Mouse (Mus musculus): ENCODE data around the gene Gsk3a. TPM values are rescaled to one million over a fixed set of nuclear protein-coding genes. Genes with fewer than 3 reads are reported as not detected.

Gsk3a gene
- total RNA-seq, 2 experiments from 2014 or later = 195 to 200 TPM

DNA sequence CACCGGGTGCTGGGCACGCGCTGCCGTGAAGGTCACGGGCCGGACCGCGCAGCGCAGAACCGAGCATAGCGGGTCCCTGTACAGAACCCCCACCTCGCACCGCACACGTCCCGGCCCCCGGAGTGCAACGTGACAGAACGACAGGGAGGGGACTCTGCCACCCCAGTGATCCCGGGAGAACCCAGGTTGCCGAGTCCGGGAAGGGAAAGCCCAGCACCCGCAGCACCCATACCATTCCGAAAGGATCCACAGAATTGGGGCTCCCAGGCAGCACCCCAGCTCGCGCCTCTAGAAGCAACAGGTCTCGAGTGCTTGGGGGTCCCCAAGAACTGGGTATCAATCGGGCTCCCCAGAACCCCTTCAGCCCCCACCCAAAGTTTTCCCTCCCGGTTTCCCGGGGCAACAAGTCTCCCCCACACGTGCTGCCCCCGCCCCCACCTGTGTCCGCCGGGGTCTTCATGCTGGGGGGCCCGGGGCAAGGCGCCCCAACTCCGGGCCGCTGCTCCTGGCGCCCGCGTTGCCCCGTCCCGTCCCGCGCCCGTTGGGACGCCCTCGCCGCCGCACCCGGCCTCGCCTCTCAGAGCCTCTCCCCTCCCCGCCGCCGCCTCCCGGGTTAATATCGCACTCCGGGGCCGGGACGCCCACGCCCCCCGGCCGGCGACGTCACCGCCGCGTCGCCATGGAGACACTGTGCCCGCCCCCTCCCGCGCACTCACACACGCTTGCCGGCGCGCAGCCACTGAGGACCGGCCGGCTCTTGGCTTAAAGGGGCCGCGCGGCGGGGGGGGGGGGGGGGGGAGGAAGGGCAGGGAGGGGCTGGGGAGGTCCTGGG lies 12.7 kb upstream of the Gsk3a start, which contains the start of gene Erf:
Gene Erf, minus strand, starts transcription at position 621 of the 832 bp plus-strand sequence.
- peak; percentile 94 to 96 for DNase-seq (ENCODE audit: extremely low spot score in 1 of 2, low spot score in 1 of 2)

DNA sequence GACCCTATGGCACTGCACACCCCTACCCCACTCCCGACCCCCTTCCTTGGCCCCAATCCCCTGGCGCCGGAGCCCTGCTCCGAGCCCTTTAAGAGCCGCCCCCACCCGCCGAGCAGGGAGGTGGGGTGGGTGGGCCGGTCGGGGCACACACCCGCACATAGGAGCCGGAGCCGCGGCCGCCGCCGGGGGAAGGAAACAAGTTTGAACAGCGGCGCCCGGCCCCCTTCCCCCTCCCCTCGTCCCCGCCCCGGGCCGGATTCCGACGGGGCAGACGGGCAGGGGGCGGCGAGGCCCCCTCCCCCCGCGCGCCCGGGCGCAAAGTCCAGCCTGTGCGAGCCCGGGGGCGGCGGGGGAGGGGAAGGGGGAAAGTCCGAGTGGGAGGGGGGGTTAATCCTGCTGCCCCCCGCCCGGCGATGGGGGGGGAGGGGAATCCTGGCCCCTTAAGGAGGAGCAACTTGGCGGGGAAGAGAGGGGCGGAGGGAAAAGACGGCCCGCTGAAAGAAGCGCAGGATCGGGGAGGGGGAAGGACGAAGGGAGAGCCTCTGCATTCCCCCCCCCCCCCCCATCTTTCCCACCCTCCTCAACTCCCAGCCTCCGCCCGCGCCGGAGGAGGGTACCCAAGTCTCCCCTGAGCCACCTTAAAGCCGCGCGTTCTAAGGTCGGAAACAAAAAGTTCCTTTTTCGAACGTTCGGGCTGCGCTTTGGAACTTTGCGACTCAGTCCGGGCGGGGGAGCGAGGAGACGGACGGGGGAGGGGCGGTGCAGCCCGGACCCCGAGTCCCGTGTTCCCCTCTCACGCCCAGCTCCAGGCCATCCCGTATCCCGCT lies 11.9 kb upstream of the Gsk3a start:
- DNase-seq (ENCODE audit: extremely low spot score in 1 of 2, low spot score in 1 of 2) = peak in 1 of 2 experiments; percentile 54

DNA sequence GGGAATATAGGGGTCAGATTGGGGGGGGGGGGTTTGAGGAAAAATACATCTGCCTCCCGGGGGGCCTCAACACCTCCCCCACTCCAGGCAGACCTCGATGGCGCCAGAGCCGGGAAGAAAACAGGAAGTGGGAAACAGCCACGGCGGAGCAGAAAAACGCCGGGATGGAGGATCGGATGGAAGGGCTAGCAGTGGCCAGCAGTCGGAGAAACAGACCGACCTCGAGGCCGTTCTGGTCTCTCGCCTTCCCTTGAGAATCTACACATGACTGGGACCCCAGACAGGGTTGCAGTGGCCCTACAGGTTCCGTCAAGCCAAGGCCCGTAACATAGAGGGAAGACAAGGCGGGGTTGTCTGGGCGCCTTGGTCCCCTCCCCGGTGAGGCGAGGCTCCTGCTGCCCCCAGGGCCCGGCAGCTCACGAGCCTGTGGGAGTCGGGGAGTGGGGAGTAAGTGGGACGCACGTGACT lies 11.2 kb upstream of the Gsk3a start:
- no peak for DNase-seq (ENCODE audit: extremely low spot score in 1 of 2, low spot score in 1 of 2)

DNA sequence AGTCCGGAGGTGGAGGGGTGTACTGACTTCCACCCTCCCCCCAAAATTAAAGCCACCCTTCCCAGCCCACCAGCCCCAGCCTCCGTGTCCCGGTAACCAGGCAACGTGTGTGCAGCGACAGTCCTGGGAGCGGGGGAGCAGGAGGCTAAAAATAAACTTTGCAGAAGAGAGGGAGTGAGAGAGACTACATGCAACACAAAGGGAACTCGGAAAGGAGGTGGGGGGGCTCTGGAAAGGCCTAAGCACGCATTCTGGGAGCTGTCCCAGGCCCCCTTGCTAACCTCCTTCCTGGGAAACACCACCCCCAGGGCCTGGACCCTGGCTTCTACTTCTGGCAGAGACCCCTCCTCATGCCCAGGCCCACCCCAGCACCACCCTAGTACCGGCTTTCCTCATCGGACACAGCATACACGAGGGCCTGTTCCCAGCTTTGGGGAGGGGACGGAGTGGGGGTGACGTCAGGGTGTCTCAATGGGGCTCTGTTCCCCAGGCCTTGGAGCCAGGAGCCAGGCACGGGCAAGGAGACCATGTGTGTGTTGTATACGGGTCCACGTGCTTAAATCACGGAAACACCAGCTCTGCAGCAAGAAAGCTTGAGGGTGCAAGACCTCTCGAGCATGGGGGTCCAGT lies 10.5 kb upstream of the Gsk3a start:
- peak; percentile 52 to 64 for DNase-seq (ENCODE audit: extremely low spot score in 1 of 2, low spot score in 1 of 2)

DNA sequence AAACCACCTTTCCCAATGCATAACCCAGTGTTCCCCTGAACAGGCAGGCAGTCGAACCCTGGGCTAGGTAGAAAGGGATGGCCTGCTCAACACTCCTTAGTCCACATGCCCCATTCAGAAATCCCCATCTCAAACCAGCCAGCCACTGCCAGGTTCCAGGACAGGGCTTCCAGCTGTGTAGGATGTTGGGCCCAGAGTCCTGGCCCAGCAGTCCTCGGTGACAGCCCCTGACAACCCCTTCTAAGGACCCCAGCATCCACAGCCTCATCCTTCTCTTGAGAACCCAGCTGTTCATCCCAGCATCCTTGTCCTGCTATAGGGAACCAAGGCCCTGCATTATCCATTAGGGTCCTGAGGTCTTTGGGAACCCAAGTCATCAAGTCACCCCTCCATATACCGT lies 9.8 kb upstream of the Gsk3a start:
- no peak for DNase-seq (ENCODE audit: extremely low spot score in 1 of 2, low spot score in 1 of 2)

DNA sequence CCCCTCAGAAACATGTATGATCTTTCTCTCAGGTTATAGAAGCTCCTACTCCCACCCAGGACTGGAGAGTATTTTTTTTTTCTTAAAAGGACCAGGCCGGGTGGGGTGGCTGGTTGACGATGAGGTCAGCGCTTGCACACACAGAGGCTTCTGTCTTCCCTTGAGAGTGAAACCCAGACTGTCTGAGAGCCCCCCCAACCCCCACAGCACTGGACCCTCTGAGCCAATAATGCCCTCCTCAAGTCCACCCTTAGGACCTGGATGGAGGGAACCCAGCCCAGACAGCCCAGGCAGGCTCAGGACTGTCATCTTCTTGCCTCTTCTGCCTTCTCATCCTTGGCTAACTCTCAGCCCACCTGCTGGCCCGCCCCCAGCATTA lies 9.1 kb upstream of the Gsk3a start:
- DNase-seq (ENCODE audit: extremely low spot score in 1 of 2, low spot score in 1 of 2) = no peak

DNA sequence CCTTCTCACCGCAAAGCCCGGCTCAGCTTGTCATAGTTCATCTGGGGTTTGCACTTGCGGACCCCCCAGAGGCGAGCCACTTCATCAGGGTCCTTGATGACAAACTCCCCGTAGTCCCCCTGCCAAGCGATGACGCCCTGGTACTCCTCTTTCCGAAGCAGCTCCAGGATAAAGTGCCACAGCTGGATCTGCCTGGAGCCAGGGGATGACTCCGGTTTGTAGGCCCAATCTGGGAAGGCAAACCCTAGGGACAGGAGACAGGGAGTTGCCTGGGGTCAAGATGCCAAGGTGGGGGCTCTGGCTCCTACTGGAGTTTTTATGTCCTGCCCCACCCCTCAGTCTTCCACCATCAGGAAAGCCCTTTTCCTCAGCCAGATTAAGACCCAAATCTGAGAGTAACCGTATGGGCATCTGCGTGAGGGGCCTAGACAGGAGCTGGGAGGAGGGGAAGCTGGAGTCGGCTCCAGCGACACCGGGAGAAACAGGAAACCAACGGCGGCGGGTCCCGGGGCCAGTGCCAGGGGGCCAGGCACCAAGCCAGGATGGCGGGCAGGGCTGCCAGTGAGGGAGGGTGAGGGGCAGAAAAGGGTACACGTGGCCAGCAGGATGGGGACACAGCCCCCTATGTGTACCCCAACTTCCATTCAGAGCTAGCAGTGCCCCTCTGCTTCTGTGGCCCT lies 8.6 kb upstream of the Gsk3a start:
- DNase-seq (ENCODE audit: extremely low spot score in 1 of 2, low spot score in 1 of 2) = peak; percentile 72 to 75

DNA sequence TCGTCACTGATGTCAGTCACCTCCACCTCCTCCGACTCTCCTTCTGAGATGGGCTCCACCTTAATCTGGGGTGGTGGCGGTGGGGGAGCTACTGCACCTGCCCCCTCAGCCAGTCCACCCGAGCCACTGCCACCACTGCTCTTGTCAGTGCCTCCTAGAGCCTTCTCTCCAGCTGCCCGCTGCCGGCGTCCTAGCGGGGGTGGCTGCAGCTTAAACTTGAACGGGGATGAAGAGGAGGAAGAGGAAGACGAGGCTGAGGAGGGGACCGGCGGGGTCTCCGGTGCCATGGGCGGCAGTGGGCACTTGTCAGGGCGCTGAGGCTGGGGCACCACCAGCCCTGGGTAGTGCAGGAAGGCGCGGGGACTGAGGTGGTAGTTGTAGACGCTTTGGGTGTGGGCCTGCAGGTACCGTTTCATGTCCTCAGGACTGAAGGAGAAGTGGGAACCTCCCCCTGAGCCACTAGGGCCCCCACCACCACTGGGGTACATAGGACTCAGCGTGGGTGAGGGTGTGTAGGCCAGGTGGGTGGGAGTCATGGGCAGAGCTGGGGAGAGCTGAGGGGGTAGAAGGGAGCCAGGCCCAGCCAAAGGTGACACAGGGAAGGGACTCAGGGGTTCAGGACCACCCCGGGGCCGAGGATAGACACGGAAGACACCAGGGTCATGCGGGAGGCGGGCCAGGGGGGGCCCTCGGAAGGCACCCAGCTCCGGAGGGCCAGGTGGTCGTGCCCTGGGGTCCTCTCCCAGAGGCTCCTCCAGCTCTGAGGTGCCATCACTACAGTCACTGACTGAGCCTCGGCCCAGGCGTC lies 7.1 kb upstream of the Gsk3a start:
- no peak for DNase-seq (ENCODE audit: extremely low spot score in 1 of 2, low spot score in 1 of 2)

DNA sequence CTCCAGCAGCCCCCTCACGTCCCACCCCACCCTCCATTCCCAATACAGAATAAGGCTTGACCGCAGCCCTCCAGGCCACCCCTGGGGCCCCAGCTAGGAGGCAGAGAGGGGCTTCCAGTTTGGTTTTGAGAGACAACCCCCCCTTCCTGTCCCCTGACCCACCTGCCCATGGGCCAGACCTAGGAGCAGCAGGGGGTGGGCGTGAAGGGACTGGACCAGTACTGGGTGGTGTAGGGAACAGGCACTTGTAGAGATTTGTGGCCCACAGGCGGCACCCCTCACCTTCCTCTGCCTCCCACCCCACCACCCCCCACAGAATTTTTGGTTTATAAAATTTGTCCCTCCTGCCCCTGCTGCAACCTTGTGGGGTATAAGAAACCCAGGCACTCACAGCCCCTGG lies 5.7 kb upstream of the Gsk3a start:
- DNase-seq (ENCODE audit: extremely low spot score in 1 of 2, low spot score in 1 of 2) = no peak

DNA sequence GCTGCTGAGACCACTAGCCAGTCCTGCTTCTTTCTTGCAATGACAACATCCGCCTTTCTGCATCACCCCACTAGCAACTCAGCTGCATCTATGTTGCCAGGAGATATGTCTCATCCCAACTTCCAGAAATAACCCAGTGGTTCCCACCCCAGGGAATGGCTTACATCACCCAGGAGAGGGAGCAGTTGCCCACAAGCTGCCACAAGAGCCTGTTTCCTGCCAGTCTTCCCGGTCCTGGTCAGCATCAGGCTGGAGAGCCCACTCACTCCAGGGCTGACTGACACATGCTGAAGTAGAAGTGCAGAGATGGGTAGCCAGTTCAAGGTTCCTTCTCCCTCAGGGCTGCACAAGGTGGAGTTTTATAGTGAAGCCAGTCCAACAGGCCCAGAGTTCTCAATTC lies 3.4 kb upstream of the Gsk3a start:
- peak in 1 of 2 experiments; percentile 58 for DNase-seq (ENCODE audit: extremely low spot score in 1 of 2, low spot score in 1 of 2)

DNA sequence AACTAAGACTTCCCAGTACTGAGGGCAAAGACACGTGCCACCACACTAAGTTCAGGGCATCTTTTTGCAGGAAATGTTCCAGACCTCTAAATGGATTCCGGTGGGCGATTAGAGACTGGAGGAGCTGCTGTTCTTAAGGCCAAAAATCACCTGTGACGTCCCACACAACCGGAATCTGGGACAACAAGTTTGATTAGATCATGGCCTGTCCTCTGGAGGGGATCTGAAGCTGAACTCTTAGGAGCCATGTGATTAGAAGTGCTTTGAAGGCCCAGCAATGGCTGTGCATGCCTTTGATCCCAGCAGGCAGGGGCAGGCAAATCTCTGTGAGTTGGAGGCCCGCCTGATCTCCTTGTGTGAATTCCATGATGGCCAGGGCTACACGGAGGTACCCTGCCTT lies 3.0 kb upstream of the Gsk3a start:
- no peak for DNase-seq (ENCODE audit: extremely low spot score in 1 of 2, low spot score in 1 of 2)

DNA sequence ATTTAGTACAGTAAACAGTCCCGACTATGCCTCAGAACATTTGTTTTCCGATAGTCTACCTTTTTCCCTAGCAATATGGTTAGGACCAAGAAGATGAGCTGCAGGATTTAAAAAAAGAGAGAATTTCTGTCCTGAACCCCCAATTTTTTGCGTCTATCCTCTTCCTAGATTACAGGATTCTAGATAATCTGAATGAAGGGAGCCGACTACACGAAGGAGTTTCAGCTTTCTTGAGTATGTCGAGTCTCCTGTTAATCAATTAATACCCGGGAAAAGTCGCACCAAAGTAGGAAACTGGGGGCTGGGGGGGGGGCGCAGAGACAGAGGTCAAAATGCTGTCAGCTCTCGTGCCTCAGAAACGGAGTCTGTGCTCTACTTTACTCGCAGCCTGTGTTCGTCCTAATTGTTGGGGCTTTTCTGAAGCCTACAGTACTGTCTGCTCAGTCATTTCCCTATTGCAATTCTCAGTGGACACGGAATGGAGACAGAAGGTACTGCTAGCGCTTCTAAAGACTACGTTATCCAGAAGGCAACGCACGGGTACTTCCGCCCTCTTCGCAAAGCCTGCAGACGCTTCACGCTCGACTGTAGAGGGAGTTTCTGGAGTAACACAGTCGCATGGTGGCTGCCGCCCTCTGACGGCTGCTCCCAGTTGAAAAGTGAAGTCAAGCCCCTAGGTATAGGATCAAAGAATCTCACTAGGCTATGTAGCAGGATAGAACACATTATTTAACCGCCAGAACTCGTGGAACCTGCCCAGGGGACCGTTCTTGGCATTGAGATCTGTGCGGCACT lies 1.4 kb upstream of the Gsk3a start:
- peak in 1 of 2 experiments; percentile 69 for DNase-seq (ENCODE audit: extremely low spot score in 1 of 2, low spot score in 1 of 2)

DNA sequence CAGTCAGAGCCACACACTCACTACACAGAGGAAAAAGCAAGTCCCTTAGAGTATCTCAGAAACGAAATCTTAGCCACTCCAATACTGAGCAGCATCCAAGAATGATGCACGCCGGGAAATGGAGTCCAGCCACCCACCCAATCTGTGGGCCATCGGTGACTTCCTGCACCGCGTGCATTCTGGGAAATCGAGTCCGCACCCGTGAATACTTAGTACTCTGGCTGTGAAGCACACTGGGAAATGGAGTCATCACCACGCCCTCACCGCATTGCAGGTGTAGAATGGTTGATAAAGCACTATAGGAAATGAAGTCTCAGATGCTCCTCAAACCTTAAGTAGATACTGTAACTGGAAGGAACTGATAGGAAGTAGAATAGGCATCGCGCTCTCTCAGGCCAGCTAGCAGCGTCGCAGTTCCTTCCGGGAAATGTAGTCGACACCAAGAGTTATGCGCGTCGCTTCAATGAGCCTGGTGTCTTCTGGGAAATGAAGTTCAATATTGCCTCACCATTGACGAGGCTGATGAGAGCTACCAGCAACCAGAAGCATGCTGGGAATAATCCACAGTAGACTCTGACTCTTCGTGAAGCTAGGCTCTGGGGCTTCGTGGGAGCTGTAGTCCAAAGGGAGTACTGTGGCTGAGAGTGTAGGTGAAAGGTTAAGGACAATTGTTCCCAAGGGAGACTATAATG lies 510 bp upstream of the Gsk3a start:
- DNase-seq (ENCODE audit: extremely low spot score in 1 of 2, low spot score in 1 of 2) = peak; percentile 76 to 94

DNA sequence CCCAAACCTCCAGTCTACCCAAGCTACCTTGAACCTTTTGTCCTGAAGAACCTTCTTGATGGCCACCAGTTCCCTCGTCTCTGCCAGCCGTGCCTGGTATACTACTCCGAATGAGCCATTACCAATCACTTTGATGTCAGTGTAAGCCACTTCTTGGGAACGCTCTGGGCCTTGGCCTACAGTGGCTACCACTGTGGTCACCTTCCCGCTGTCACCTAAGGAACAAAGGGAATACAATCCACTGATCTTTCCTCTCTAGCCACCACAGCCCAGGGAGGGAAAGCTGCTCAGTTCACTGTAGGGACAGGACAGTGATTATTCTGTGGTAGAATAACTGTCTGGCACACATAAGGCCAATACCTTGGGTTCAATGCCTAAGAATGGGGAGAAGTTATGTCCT lies 2.1 kb downstream of the Gsk3a start:
- DNase-seq (ENCODE audit: extremely low spot score in 1 of 2, low spot score in 1 of 2) = no peak

DNA sequence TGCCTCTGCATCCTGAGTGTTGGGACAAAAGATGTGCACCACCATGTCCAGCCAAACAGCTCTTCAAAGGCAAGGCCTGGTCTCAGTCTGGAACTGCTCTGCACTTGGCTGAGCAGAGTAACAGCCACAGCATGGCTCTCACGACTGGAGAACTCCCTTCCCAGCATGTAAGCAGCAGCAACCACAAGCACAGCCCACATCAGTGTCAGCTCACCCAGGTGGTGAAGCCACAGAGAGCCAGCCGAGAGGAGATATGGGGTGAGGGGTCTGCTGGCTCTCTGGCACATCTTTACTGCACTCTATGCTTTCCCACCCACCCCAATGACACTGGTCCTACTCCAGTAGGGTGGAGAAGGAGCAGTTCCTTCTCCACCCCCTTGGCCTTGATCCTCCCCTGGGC lies 4.6 kb downstream of the Gsk3a start:
- DNase-seq (ENCODE audit: extremely low spot score in 1 of 2, low spot score in 1 of 2) = no peak

DNA sequence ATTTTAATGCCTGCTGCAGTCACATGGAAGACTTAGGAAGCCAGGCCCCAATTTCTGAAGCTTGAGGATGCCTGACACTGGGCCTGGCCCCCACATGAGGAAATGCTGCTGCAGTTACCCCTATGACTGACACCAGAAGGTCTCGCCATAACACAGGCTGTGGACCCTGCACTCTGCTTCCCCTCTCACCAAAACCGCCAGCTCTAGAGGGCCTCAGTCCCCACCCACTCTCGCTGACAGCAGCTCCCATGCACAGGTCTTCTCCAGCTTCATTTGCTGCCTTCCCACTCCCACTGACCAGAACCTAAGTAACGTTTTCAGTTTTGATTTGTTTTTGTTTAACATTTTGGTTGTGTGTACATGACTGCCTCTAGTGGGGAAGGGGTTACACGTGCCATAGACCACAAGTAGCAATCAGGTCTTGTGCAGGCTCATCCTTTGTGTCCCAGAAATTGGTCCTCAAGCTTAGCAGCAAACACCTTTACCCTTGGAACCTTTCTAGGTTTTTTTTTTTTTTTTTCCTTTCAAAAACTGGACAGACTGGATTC lies 5.5 kb downstream of the Gsk3a start:
- DNase-seq (ENCODE audit: extremely low spot score in 1 of 2, low spot score in 1 of 2) = no peak

DNA sequence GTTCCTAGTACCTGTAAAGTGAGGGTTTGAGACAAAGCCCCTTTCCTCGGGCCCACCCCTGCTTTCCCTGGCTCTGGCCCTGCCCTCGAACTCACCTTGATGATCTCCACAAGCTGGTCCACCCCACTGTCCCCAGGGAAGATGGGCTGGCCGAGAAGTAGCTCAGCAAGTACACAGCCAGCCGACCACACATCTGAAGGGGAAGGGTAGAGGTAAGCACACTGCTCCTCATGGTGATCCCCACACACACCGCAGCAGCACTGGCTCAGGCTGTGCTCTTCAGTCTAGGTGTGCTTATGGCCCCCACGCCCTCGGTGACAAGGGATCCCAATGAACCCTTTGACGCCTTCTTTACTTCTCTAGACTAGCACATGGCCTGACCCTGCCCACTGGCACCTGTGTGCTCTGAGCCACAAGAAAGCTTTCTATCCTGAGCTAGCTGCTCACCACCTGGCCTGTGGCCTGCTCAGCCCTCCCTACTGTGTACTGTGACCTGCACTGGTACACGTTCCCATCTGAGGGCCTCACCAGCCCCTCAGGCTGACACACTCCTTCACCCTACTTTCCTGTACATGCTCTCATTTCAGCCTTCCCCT lies 6.9 kb downstream of the Gsk3a start:
- no peak for DNase-seq (ENCODE audit: extremely low spot score in 1 of 2, low spot score in 1 of 2)

Data from layer of hippocampus, postnatal 25 days (tissue).